Mouse (Mus musculus) megakaryocyte, embryonic 14.5 days (primary cell): Measurements from ENCODE around the gene Pard6a. TPM values are rescaled to one million over a fixed set of nuclear protein-coding genes. Genes with fewer than 3 reads are reported as not detected.

Source experiments
- H3K27me3 ChIP-seq: replicated peaks from 2 replicates; pipeline ENCODE3; 2012; ENCODE audit warnings: inconsistent platforms
- H3K36me3 ChIP-seq: replicated peaks from 2 replicates; pipeline ENCODE3; 2012; ENCODE audit warnings: low read length, inconsistent platforms, mixed read lengths
- H3K4me1 ChIP-seq: 2 replicates; pipeline ENCODE4 v1.6.1; 2012; ENCODE audit warnings: inconsistent platforms
- H3K4me3 ChIP-seq: replicated peaks from 2 replicates; pipeline ENCODE3; 2012; ENCODE audit warnings: moderate library complexity, mild to moderate bottlenecking, inconsistent platforms
- H3K9me3 ChIP-seq: 2 replicates; pipeline ENCODE4 v1.6.1; 2012; ENCODE audit warnings: inconsistent platforms
- FLI1 ChIP-seq: IDR thresholded peaks from 2 replicates; pipeline ENCODE4 v1.6.1; 2012; ENCODE audit warnings: low read length, inconsistent platforms, mixed read lengths
- GATA1 ChIP-seq: IDR thresholded peaks from 3 replicates; pipeline ENCODE4 v1.6.1; 2012; ENCODE audit warnings: mixed read lengths, low read length, inconsistent platforms, borderline replicate concordance
- polyA plus RNA-seq: library from polyadenylated mRNA; stranded (reverse); fragments of >175 nt; gene quantifications from 2 replicates; pipeline ENCODE4 v1.2.3, GENCODE M21; 2012; ENCODE audit warnings: low replicate concordance; ENCODE audit not compliant: insufficient read depth

The Pard6a gene
- polyA plus RNA-seq, 1 experiment = 7.8 TPM

- Histone ChIP-seq H3K4me1 (peaks cover 49% of the 10 kb centered on the region), H3K9me3 (no peaks in the 10 kb centered on the region), H3K36me3 (peaks cover 32% of the 10 kb centered on the region), H3K4me3 (no peak overlapping the region), H3K27me3 (no peaks in the 10 kb centered on the region)
- no peak for TF ChIP-seq GATA1
These were observed 38.3 kb downstream of the Pard6a start for GRCm38 (mm10) chr8:105739216-105739615.

- no peak overlapping the region for H3K4me3 ChIP-seq
- no peaks in the 10 kb centered on the region for H3K27me3 ChIP-seq
- H3K9me3 ChIP-seq = no peaks in the 10 kb centered on the region
- H3K4me1 ChIP-seq = peaks cover 68% of the 10 kb centered on the region
- TF ChIP-seq GATA1 = no peak
- no peak for TF ChIP-seq FLI1
- H3K36me3 ChIP-seq = peaks cover 36% of the 10 kb centered on the region
These were observed 42.4 kb downstream of the Pard6a start for GRCm38 (mm10) chr8:105743301-105743700.

GRCm38 (mm10) chr8:105750606-105751005 lies 49.7 kb downstream of the Pard6a start:
- no peaks in the 10 kb centered on the region for H3K27me3 ChIP-seq
- H3K36me3 ChIP-seq = peaks cover 31% of the 10 kb centered on the region
- peaks cover 88% of the 10 kb centered on the region for H3K4me1 ChIP-seq
- H3K4me3 ChIP-seq = no peak overlapping the region
- TF ChIP-seq FLI1 (no peak), GATA1 (no peak)
- H3K9me3 ChIP-seq = no peaks in the 10 kb centered on the region

Other genes with a start within 250 kb of the Pard6a start
- gene Tppp3, start 229.6 kb upstream of the Pard6a start, polyA plus RNA-seq = 2.5 and 3.3 TPM in 2 replicates
- 5.4 and 9.0 TPM in 2 replicates for gene Zdhhc1, start 204.2 kb upstream of the Pard6a start, polyA plus RNA-seq
- gene Hsd11b2, start 182.4 kb upstream of the Pard6a start, polyA plus RNA-seq = 0.12 TPM in 1 of 2 replicates, not detected in the other
- 19.8 and 57.3 TPM in 2 replicates for gene Atp6v0d1, start 135.1 kb upstream of the Pard6a start, polyA plus RNA-seq
- 19.3 and 27.7 TPM in 2 replicates for gene Ripor1, start 95.9 kb upstream of the Pard6a start, polyA plus RNA-seq
- gene Ctcf, start 64.6 kb upstream of the Pard6a start, polyA plus RNA-seq = 18.1 and 68.4 TPM in 2 replicates
- not detected in 2 replicates for gene Agrp, start 63.8 kb upstream of the Pard6a start, polyA plus RNA-seq
- 22.9 and 31.4 TPM in 2 replicates for gene Carmil2, start 14.9 kb upstream of the Pard6a start, polyA plus RNA-seq
- gene Acd, start within 50 bp of the Pard6a start, polyA plus RNA-seq = 26.9 and 57.9 TPM in 2 replicates
- gene 4933405L10Rik, start 6.5 kb downstream of the Pard6a start, polyA plus RNA-seq = not detected in 2 replicates
- gene Enkd1, start 7.1 kb downstream of the Pard6a start, polyA plus RNA-seq = 22.7 and 26.1 TPM in 2 replicates
- gene Gfod2, start 57.5 kb downstream of the Pard6a start, polyA plus RNA-seq = 3.0 and 9.7 TPM in 2 replicates
- 10.3 and 11.1 TPM in 2 replicates for gene Ranbp10, start 126.2 kb downstream of the Pard6a start, polyA plus RNA-seq
- gene Tsnaxip1, start 126.6 kb downstream of the Pard6a start, polyA plus RNA-seq = not detected in 2 replicates
- 22.5 and 23.5 TPM in 2 replicates for gene Cenpt, start 152.1 kb downstream of the Pard6a start, polyA plus RNA-seq
- 12.4 and 38.2 TPM in 2 replicates for gene Thap11, start 154.0 kb downstream of the Pard6a start, polyA plus RNA-seq
- 5.8 and 51.6 TPM in 2 replicates for gene Nutf2, start 159.4 kb downstream of the Pard6a start, polyA plus RNA-seq
- gene Edc4, start 179.7 kb downstream of the Pard6a start, polyA plus RNA-seq = 8.0 and 13.1 TPM in 2 replicates
- gene Nrn1l, start 192.4 kb downstream of the Pard6a start, polyA plus RNA-seq = 0.22 TPM in 1 of 2 replicates, not detected in the other
- 5.6 and 11.1 TPM in 2 replicates for gene Pskh1, start 199.3 kb downstream of the Pard6a start, polyA plus RNA-seq
- gene Ctrl, start 232.7 kb downstream of the Pard6a start, polyA plus RNA-seq = 0.39 TPM in 1 of 2 replicates, not detected in the other
- 63.8 and 341 TPM in 2 replicates for gene Psmb10, start 237.3 kb downstream of the Pard6a start, polyA plus RNA-seq
- 0.66 TPM in 1 of 2 replicates, not detected in the other for gene Lcat, start 242.2 kb downstream of the Pard6a start, polyA plus RNA-seq